Mouse (Mus musculus) heart, postnatal 0 days (tissue): ENCODE measurements around the gene Ppp1r8.

Source experiments
- CTCF ChIP-seq: IDR thresholded peaks from 2 replicates; pipeline ENCODE4 v1.5.1; 2016; ENCODE audit warnings: antibody characterized with exemption, control low read depth, low read depth
- EP300 ChIP-seq: IDR thresholded peaks from 2 replicates; pipeline ENCODE4 v1.6.1; 2016; ENCODE audit warnings: antibody characterized with exemption, low read depth

GRCm38 (mm10) chr4:132804331-132804730 is 38.6 kb downstream of the Ppp1r8 start:
- TF ChIP-seq CTCF (no peak), EP300 (no peak)
